Mouse (Mus musculus) MEL (cell line): Measurements from ENCODE around the gene Clca4a. TPM values are rescaled to one million over a fixed set of nuclear protein-coding genes. Genes with fewer than 3 reads are reported as not detected.

ENCODE experiments used
- DNase-seq: peaks from one replicate; pipeline ENCODE4 v3.0.0; 2011; ENCODE audit warnings: low read depth, low spot score
- H3K27ac ChIP-seq: 2 replicates; pipeline ENCODE4 v1.5.1; 2012; ENCODE audit warnings: low read depth, mild to moderate bottlenecking, control low read depth, low read length, moderate library complexity; ENCODE audit not compliant: control insufficient read depth
- H3K27me3 ChIP-seq, 2 experiments: fragments of 150-350 bp in 1 of 2; sonication (generic) in 1 of 2; 2 replicates each; pipeline ENCODE4 v1.6.1; 2012; ENCODE audit warnings: low read length in 2 of 2, mild to moderate bottlenecking in 2 of 2, improper control_type of control experiment in 1 of 2, moderate library complexity in 1 of 2; ENCODE audit not compliant: insufficient read depth in 2 of 2, control insufficient read depth in 1 of 2
- H3K36me3 ChIP-seq, 2 experiments: 2 replicates each; pipeline ENCODE4 v1.6.1; 2012 to 2014; ENCODE audit warnings: low read length in 2 of 2, improper control_type of control experiment in 1 of 2, inconsistent platforms in 1 of 2, mild to moderate bottlenecking in 1 of 2; ENCODE audit not compliant: insufficient read depth in 2 of 2, control insufficient read depth in 1 of 2
- H3K4me1 ChIP-seq, 2 experiments: fragments of 150-350 bp in 1 of 2; sonication (generic) in 1 of 2; 2 replicates each; pipeline ENCODE4 v1.6.1; 2012; ENCODE audit warnings: low read length in 2 of 2, improper control_type of control experiment in 1 of 2, mild to moderate bottlenecking in 1 of 2; ENCODE audit not compliant: insufficient read depth in 2 of 2, control insufficient read depth in 1 of 2
- H3K4me3 ChIP-seq, 2 experiments: fragments of 150-350 bp in 1 of 2; sonication (generic) in 1 of 2; 2 replicates each; pipeline ENCODE4 v1.5.1; 2012; ENCODE audit warnings: low read depth in 2 of 2, low read length in 2 of 2, mild to moderate bottlenecking in 2 of 2, moderate library complexity in 2 of 2, control low read depth in 1 of 2, improper control_type of control experiment in 1 of 2; ENCODE audit not compliant: control insufficient read depth in 1 of 2, insufficient read depth in 1 of 2
- H3K79me2 ChIP-seq: 2 replicates; pipeline ENCODE4 v1.6.1; 2012; ENCODE audit warnings: mild to moderate bottlenecking, low read length, moderate library complexity; ENCODE audit not compliant: control insufficient read depth, poor library complexity, insufficient read depth
- H3K9ac ChIP-seq: 2 replicates; pipeline ENCODE4 v1.6.1; 2012; ENCODE audit warnings: low read depth, mild to moderate bottlenecking, control low read depth, low read length, moderate library complexity; ENCODE audit not compliant: control insufficient read depth, poor library complexity, severe bottlenecking
- H3K9me3 ChIP-seq: fragments of 150-350 bp; sonication (generic); replicated peaks from 2 replicates; pipeline ENCODE4 v1.6.1; 2012; ENCODE audit warnings: mild to moderate bottlenecking, low read length, improper control_type of control experiment, moderate library complexity; ENCODE audit not compliant: insufficient read depth
- CTCF ChIP-seq, 3 experiments: IDR thresholded peaks in 2 of 3; conservative IDR thresholded peaks in 1 of 3; 2 replicates each; pipeline ENCODE4 v1.5.1; 2011 to 2012; ENCODE audit warnings: low read length in 3 of 3, low read depth in 2 of 3, mild to moderate bottlenecking in 2 of 3, improper control_type of control experiment in 1 of 3, inconsistent platforms in 1 of 3, mixed read lengths in 1 of 3, moderate library complexity in 1 of 3; ENCODE audit not compliant: control insufficient read depth in 1 of 3, insufficient read depth in 1 of 3, poor library complexity in 1 of 3, severe bottlenecking in 1 of 3
- E2F4 ChIP-seq: IDR thresholded peaks from 2 replicates; pipeline ENCODE4 v1.6.1; 2011; ENCODE audit warnings: low read depth, low read length, improper control_type of control experiment, borderline replicate concordance
- GABPA ChIP-seq: IDR thresholded peaks from 2 replicates; pipeline ENCODE4 v1.6.1; 2012; ENCODE audit warnings: low read depth, mild to moderate bottlenecking, inconsistent platforms, low read length, improper control_type of control experiment, moderate library complexity
- GATA1 ChIP-seq: IDR thresholded peaks from 2 replicates; pipeline ENCODE4 v1.6.1; 2011; ENCODE audit warnings: low read depth, low read length, improper control_type of control experiment
- MYB ChIP-seq: IDR thresholded peaks from 2 replicates; pipeline ENCODE4 v1.6.1; 2011; ENCODE audit warnings: mild to moderate bottlenecking, low read depth, low read length, improper control_type of control experiment
- NELFE ChIP-seq: IDR thresholded peaks from 2 replicates; pipeline ENCODE4 v1.6.1; 2011; ENCODE audit warnings: low read depth, low read length, improper control_type of control experiment
- POLR2AphosphoS2 ChIP-seq: IDR thresholded peaks from 2 replicates; pipeline ENCODE4 v1.6.1; 2011; ENCODE audit warnings: low read length, improper control_type of control experiment
- RAD21 ChIP-seq: IDR thresholded peaks from 2 replicates; pipeline ENCODE4 v1.6.1; 2011; ENCODE audit warnings: mild to moderate bottlenecking, low read depth, low read length, improper control_type of control experiment
- SIN3A ChIP-seq: IDR thresholded peaks from 2 replicates; pipeline ENCODE4 v1.6.1; 2012; ENCODE audit warnings: low read length, improper control_type of control experiment, inconsistent platforms
- SMC3 ChIP-seq: IDR thresholded peaks from 2 replicates; pipeline ENCODE4 v1.6.1; 2011; ENCODE audit warnings: low read depth, low read length, improper control_type of control experiment
- TCF12 ChIP-seq: IDR thresholded peaks from 2 replicates; pipeline ENCODE4 v1.6.1; 2014; ENCODE audit warnings: low read depth, mild to moderate bottlenecking, inconsistent platforms, low read length, improper control_type of control experiment, moderate library complexity
- UBTF ChIP-seq: IDR thresholded peaks from 2 replicates; pipeline ENCODE4 v1.6.1; 2012; ENCODE audit warnings: low read depth, mild to moderate bottlenecking, inconsistent platforms, low read length, improper control_type of control experiment, moderate library complexity, borderline replicate concordance; ENCODE audit not compliant: insufficient read depth
- ZC3H11A ChIP-seq: IDR thresholded peaks from 2 replicates; pipeline ENCODE4 v1.6.1; 2012; ENCODE audit warnings: low read depth, mild to moderate bottlenecking, inconsistent platforms, low read length, improper control_type of control experiment
- ZKSCAN1 ChIP-seq: IDR thresholded peaks from 2 replicates; pipeline ENCODE4 v1.6.1; 2012; ENCODE audit warnings: low read depth, mild to moderate bottlenecking, inconsistent platforms, low read length, improper control_type of control experiment, moderate library complexity
- ZMIZ1 ChIP-seq: IDR thresholded peaks from 2 replicates; pipeline ENCODE4 v1.6.1; 2012; ENCODE audit warnings: low read depth, mild to moderate bottlenecking, inconsistent platforms, low read length, improper control_type of control experiment, moderate library complexity
- ZNF384 ChIP-seq: IDR thresholded peaks from 2 replicates; pipeline ENCODE4 v1.6.1; 2012; ENCODE audit warnings: low read depth, mild to moderate bottlenecking, inconsistent platforms, low read length, improper control_type of control experiment
- polyA plus RNA-seq, 2 experiments: library from polyadenylated mRNA; stranded (reverse) in 1 of 2; unstranded in 1 of 2; fragments of >175 nt in 1 of 2; fragments of >200 nt in 1 of 2; gene quantifications; 2 replicates each; pipeline versions ENCODE4 v1.2.1 to v1.2.4; 2012; ENCODE audit warnings: low replicate concordance in 2 of 2, low read depth in 1 of 2; ENCODE audit not compliant: insufficient read length in 2 of 2, insufficient read depth in 1 of 2, missing spikeins in 1 of 2
- total RNA-seq: library from RNA; depleted of rRNA; stranded (reverse); fragments of 300-350 nt; gene quantifications from 2 replicates; pipeline ENCODE4 v1.2.3, GENCODE M21; 2012; rRNA removed

Clca4a gene
- total RNA-seq (not detected in 2 replicates), polyA plus RNA-seq (not detected)

DNA sequence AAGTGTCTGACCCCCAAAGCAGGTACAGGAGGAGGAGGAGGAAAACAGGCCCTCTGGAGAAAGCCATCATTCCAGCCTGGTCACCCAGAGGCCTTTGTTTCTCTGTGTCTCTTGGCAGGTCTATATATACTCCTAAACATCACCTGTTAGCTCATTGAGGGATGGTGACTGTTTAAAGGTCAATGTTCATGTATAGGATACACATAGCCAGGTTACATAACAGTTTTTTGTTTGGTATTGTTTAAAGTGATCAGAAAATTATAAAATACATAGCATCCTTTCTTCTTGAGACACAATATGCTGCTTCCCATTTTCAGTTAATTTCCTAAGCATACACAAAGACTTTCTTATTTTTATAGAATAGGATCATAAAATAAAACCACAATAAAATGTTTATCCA lies at the start of gene Clca4a:
TSS of gene Clca4a (minus strand) at position 101 of the 400 bp plus-strand sequence.
- H3K27me3 ChIP-seq: no peaks in the 10 kb centered on the region
- H3K36me3 ChIP-seq: no peaks in the 10 kb centered on the region
- no peaks in the 10 kb centered on the region for H3K9me3 ChIP-seq
- H3K9ac ChIP-seq: no peak within 1 kb of the TSS
- TF ChIP-seq ZC3H11A (no peak), ZKSCAN1 (no peak), TCF12 (no peak), POLR2AphosphoS2 (no peak), GABPA (no peak), ZMIZ1 (no peak)
- TF ChIP-seq, all 39 proteins: peak for 0
- Histone ChIP-seq H3K4me3 (no peak within 1 kb of the TSS), H3K79me2 (no peaks in the 10 kb centered on the region), H3K4me1 (no peaks in the 10 kb centered on the region), H3K27ac (no peak within 1 kb of the TSS)
- DNase-seq: no peak

DNA sequence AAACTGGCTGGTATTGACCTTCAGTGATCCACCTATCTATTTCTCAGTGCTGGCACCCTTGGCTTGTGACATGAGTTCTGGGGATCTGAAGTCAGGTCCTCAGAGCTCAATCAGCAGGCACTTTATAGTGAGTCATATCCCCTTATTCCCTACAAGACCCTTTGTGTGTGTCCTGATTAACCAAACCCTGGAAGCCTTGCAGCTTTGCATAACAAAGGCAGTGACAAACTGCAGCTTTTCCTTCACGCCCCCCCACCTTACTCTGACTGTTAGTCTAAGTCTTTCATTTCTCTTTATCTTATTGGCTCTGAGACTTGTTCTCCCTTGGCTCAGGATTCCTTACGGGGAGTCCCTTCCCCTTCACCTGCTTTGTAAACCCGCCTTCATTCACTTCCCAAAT lies 43.0 kb upstream of the Clca4a start:
- Histone ChIP-seq H3K4me1 (no peaks in the 10 kb centered on the region), H3K27ac (no peak overlapping the region), H3K27me3 (peaks cover 0 to 1% of the 10 kb centered on the region in 2 experiments; a peak in 2 of 4 replicates), H3K9ac (no peak overlapping the region), H3K4me3 (no peak overlapping the region), H3K9me3 (no peaks in the 10 kb centered on the region), H3K36me3 (no peaks in the 10 kb centered on the region), H3K79me2 (no peaks in the 10 kb centered on the region)
- TF ChIP-seq SIN3A (no peak), ZNF384 (no peak), MYB (no peak), UBTF (no peak), E2F4 (no peak), GABPA (no peak), NELFE (no peak)
- DNase-seq: no peak

DNA sequence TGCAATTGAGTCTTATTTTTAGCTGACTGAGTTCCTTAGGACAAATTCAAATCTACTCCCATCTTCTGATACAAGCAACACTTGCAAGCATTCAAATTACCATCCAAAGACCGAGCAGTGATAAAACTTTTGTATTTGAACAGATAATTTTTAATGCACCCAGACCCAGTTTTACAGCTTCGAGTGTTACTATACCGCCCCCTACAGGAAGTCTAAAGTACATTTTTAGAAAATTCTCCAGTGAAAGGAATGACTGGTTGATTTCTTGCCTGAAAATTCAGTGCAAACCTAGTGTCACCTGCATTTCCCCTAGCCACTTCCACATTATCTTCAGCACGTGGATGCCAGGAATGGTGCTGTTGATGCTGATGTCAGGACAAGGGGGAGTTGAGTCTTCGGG lies 29.6 kb upstream of the Clca4a start:
- no peaks in the 10 kb centered on the region for H3K36me3 ChIP-seq
- no peaks in the 10 kb centered on the region for H3K4me1 ChIP-seq
- H3K79me2 ChIP-seq: no peaks in the 10 kb centered on the region
- H3K27ac ChIP-seq: no peak overlapping the region
- no peaks in the 10 kb centered on the region for H3K9me3 ChIP-seq
- TF ChIP-seq ZC3H11A: peak; percentile 97
- no peak for TF ChIP-seq NELFE
- 0 out of 2 replicates have a peak, but pooled peaks have one; percentile 16 for TF ChIP-seq GATA1
- TF ChIP-seq SMC3: peak; percentile 95
- peak in 2 of 3 experiments; percentile 56 to 88; a peak in 4 of 6 replicates for TF ChIP-seq CTCF (IDR thresholded peaks at IDR 0.05 in 2 of 3, conservative IDR thresholded peaks at IDR 0.05 in 1 of 3; ENCODE audit: control insufficient read depth in 1 of 3, insufficient read depth in 1 of 3, low read depth in 2 of 3, low read length in 3 of 3, poor library complexity in 1 of 3, severe bottlenecking in 1 of 3)
- TF ChIP-seq GABPA: no peak
- peak; percentile 95 for TF ChIP-seq RAD21
- TF ChIP-seq, all 39 proteins: peak for 5
- H3K27me3 ChIP-seq: peaks cover 0 to 2% of the 10 kb centered on the region in 2 experiments; a peak in 2 of 4 replicates
- DNase-seq: peak; percentile 54
- H3K9ac ChIP-seq: no peak overlapping the region
- H3K4me3 ChIP-seq: no peak overlapping the region
